Mouse (Mus musculus): ENCODE measurements at regions not wholly inside any gene's neighbourhood (a gene's known extent, or its start where the extent isn't known, plus 50 kb on each side); places are given as distances from the start of the nearest gene placed in this dataset.

DNA sequence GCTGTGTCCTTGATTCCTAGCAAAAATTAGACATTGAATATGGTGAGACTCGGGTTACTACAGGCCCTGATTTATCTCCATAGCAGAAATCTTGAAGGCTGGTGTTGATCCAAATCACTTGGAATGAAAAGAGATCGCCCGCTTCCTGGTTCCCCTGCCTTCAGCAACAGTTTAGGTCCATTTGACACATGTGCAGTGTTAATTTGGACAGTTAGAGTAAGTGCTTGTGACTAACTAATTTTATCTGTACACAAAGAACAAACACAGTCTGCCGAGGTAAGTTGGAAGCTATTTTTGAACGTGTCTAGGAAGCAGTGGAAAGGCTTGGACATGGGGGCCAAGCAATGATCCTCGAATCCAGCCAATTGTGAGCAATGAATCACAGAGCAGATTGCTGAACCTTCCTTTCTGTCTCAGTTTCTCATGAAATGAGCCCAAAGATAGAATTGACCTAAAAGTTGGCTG is 105.2 kb upstream of the Arhgap5 start:
- intact Hi-C loops (cut with DNase I) = loop anchor here (10.0 kb wide), 2 partner anchors 436 to 486 kb away; no protein-coding TSS in a partner anchor
- DNase-seq = no peak

DNA sequence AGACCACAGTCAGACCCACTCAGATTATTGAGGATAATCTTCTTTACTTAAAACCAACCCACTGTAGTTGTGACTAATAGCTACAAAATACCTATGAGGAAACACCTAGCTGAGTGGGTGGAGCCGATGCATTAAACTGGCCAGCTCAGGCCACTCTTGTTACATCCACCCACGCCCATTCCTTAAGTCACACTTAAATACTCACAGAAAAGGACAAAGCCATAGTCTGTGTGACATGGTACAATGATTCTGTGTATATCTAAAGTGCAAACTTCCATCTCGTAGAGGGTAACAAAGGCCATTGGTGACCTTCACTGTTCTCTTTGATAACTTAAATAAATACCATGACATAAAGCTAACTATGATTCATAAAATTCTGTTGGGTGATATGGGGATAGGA is 103.7 kb upstream of the Arhgap5 start:
- DNase-seq = no peak
- intact Hi-C loops (cut with DNase I) = no loop called here

DNA sequence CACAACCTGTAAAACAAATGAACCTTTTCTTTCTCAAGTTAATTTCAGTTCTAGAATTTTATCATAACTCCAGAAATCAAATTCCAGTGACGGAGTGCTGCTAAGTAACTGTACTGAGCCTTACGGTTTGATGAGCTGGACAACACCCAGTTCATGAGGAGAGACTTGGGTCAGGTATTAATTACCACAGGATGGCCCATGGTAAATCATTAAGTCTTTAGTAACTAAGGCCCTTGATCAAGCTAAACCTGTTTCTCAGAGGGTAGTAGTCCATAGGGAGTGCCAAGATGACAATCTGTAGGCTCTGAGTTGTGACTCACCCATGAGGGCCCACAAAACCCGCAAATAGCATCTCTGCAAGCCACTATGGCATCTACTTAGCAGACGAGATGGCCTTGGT is 101.1 kb upstream of the Arhgap5 start:
- DNase-seq = no peak
- intact Hi-C loops (cut with DNase I) = no loop called here

DNA sequence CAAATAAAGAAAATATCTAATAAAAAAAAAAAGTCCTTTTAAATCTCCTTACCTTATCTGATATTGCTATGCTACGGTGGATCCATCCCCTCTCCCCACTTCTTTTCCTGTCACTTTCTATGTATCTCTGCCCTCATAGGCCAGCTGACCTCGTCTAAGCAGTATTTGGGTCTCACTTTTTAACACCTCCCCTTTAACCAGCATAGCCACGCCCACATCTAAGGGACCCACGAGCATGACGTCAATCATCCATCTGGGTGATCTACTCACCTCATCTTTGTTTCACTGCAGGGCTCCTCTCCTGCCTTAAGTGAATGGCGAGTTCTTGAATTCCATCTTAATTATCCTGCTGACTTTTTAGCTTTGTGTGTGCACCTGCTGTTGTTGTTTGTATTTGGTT is 97.4 kb upstream of the Arhgap5 start:
- DNase-seq = no peak
- intact Hi-C loops (cut with DNase I) = no loop called here

DNA sequence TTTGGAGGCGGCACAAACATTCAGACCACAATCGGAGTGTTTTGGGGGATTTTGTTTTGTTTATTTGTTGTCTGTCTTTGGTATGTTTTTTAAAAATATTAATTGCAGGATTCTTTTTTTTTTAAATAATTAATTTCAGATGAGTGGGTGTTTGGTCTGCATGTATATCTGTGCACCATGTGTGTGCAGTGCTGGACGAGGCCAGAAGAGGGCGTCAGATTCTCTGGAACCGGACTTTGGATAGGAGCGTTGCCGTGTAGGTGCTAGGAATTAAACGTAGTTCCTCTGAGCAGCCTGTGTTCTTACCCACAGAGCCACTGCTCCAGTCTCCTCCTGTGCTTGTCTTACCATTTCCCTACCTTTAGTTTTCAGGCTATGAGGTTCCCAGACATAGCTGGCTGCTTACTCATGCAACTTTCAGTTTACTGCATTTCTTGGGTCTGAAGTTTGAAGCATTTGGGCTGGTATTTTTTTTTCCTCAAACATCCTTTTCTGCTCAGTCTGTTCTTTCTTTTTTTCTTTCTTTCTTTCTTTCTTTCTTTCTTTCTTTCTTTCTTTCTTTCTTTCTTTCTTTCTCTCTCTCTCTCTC is 95.4 kb upstream of the Arhgap5 start:
- intact Hi-C loops (cut with DNase I) = no loop called here
- no peak for DNase-seq

DNA sequence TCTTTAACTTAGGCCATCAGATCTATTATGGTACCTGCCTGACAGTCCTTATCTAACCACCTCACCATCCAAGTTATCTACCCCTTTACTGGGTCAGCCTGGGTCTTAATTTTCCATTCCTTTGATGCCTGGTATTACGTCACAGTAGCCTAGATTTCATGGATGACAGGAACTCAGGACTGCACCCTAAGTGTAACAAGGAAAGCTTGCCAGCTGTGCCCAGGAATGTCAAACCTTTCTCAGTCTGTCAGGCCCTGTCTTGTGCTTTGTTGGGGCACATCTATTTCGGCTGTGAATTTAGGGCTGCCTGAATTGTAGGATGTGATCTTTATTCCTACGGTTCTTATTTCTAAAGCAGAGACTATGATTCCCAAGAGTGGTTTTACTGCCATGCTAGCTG is 94.6 kb upstream of the Arhgap5 start:
- DNase-seq = no peak
- intact Hi-C loops (cut with DNase I) = no loop called here

DNA sequence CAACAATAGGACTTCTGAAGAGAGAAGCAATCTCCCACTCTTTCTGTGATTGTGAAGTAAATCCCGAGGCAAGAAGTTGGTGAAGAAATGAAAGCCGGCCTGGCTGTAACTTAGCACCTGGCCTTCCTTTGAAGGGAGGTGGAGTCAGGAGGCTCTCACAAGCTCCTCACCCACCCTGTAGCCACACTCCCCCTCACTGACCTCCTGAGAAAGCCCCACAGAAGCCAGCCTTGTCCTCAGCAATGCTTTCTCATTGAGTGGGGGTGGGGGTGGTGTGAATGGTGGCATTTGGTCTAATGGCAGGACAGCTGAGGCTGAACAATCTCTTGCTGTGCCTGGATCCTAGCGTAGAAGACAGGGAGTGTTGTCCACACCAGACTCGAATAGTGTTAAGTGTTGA is 91.6 kb upstream of the Arhgap5 start:
- intact Hi-C loops (cut with DNase I) = no loop called here
- DNase-seq = no peak

DNA sequence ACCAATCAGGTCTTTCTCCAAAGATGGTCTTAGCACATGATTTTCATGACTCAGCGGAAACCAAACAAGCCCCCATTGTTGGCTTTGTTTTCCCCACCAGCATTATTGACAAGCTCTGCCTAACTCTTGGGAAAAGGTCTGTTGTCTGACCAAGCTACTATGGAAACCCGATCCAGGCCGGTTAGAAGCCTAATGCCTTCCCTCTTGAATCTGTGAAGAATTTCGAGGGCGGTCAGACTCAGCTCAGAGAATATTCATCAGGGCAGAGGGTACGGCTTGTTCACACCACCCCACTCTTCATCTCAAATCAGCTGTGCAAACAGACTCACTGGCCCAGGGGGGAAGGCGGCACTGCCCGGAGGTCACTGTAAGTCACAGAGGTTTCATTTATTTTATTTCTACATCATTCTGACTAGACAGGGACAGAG is 90.7 kb upstream of the Arhgap5 start:
- intact Hi-C loops (cut with DNase I) = no loop called here
- no peak for DNase-seq

DNA sequence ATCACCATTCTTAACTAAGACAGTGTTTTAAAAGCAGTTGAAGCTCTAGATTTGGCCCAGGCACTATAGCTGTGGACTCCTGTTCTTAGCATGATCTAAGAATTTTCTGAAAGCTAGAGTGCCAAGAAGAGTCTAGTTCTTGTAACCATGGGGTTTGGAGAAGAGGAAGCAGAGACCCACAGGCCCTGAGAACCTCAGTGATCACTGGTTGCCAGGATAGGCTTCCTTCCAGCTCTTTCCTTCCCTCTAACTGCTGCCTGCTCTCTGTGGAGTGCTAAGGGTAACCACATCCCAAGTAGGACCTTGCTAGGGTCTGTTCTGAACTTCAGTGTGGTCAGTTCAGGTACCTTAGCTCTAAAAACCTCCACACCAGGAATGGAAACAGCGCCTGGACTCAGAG is 81.0 kb upstream of the Arhgap5 start:
- intact Hi-C loops (cut with DNase I) = no loop called here
- DNase-seq = no peak

DNA sequence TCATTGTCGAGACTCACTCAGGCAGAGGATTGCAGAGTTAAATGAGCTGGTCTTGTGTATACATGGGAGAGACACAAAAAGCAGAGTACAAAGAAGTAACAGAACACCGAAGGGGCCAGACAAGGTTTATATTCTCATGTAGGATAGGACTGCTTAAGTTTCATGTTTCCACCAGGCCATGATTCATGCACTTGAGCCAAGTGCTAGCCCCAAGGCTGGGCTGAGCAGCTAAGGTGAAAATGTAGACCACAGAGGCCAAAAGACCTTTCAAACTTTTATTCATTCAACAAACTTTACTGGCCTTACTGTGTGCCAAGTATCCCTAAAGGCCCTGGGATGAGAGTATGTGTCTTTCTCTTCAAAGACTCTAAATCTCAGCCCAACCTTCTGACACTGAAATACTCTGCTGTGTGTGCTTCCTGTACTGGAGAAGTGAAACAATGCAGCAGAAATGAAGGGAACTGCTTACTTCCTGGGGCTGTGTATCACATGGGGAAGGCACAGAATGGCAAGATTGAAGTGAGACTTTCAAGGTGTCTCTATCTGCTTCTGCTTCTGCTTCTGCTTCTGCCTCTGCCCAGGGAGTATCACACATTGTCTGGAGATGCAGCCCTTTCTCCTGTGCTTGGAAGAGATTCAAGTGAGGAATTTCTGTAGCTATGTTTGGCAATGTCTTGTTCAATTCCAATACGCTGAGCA is 79.3 kb upstream of the Arhgap5 start:
- no peak for DNase-seq
- intact Hi-C loops (cut with DNase I) = no loop called here

DNA sequence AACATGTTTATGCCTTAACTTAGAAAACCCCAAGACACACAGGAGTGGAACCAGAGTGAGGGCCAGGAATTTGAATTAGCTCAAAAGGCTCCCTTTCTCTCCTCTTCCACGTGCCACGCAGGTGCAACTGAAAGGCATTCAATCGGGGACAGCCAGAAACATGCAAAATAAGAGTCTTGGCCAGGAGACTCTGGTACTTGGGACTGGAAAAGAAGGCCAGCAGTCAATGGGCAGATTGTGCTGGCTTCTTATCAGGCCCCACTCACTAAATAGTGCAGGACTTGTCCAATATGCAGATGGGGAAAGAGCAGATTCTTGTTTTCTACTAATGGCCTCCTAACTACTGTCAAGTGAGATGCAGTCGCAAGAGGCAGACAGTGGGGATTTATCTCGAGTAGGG is 73.8 kb upstream of the Arhgap5 start:
- intact Hi-C loops (cut with DNase I) = no loop called here

DNA sequence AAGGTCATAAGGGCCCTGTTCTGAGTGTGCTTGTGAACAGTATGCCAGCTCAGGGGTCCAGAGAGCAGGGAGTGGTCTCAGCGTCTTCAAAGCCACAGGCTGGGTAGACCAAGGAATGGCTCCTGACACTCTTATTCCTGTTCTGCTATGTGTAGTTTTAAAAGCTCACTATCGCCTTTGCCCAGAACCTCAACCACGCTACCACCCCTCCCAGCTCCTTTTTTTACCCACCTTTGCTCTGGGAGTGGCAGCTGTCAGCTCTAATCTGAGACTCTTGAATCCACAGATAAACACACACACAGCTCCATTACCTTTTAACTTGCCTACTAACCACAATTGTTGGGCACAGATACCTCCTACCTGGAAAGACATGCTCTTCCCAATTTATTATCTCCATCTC is 71.8 kb upstream of the Arhgap5 start:
- intact Hi-C loops (cut with DNase I) = no loop called here
- DNase-seq = no peak

More for the DNA sequence above, 73.8 kb upstream of the Arhgap5 start:
- no peak for DNase-seq

DNA sequence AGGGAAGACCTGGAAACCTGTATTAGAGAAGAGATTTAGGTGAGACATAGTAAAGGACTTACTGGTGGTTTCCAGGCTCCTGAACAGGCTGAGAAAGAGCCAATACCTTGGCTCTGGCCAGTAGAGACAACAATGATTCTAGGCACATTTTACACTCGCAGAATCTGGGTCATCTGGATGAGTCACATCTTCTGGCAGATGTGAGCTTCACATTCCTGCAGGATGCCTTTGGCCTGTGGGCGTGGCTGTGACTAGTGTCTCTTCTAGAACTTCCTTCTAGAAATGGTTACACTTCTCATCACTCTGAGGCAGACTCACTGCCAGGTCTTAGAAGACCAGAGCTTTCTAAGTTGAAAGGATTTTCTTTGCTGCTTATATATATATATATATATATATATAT is 69.8 kb upstream of the Arhgap5 start:
- intact Hi-C loops (cut with DNase I) = no loop called here
- no peak for DNase-seq

DNA sequence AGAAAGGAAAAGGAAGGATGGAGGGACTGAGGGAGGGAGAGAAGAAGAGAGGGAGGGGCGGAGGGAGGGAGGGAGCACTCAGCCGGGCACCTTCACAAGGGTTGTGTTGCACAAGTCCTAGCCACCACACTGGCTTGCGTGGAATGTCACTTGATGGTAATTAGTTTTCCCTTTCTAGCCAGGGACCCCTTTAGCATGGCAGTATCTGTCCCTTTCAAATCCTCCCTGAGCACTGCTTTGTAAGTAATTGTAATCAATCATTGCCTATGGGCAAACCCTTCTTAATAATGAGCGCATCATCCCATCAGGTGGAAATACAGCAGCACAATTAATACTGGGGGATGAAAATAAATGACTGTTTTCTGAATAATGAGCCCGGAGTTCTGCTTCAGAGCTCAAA is 68.5 kb upstream of the Arhgap5 start:
- intact Hi-C loops (cut with DNase I) = no loop called here
- no peak for DNase-seq

DNA sequence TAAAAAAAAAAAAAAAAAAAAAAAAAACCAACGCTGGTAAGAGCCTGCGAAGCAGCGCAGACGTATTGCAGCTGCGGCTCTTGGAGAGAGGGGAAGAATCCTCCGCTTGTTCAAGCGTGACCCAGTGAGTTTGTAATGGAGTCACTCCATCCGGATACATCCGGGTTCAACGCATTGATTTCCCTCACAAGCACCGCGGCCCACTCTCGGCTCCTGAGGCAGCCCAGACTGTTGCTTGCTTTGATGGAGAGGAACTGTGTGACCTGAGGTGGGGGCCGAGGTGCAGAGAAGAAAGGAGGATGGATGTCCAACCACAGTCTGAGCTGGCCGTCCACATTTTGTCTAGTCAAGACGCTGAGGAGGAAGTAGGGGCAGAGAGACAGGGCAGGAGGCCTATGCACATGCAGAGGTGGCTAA is 68.0 kb upstream of the Arhgap5 start:
- intact Hi-C loops (cut with DNase I) = no loop called here
- no peak for DNase-seq

DNA sequence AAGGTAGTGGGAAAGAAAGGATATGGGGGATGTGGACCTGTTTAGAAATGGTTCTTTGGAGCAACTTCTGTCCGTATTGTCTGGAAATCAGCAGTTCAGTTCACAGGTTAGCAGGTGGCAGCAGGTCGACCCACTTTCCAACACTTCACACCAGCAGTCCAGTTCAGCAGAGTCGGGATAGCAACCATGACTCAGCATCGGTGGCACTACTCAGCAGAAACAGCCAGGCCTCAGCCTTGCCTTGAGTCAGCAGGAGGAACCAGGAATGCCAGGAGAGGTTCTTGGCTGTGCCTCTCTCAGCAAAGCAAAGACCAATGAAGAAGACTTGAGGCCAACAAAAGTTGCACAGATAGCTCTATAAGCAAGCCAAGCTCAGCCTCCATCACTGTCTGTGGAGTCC is 66.8 kb upstream of the Arhgap5 start:
- intact Hi-C loops (cut with DNase I) = no loop called here
- no peak for DNase-seq

DNA sequence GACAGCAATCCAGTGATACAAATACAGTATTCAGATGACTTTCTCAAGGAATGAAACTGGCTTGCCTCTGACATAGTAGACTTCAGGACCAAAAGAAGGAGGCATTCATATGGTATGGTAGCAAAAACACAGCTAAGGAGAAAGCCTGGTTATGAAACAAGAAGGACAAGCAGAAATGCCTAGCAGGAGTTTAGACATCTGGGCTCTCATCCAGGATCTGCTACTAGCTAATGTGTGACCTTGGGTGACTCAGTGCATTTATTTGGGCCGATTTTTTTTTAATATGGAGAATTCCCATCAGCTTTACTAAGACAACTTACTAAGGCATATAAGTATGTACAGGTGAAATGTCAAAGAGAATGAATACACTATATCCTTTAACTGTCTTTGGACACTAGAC is 64.5 kb upstream of the Arhgap5 start:
- DNase-seq = no peak
- intact Hi-C loops (cut with DNase I) = no loop called here

DNA sequence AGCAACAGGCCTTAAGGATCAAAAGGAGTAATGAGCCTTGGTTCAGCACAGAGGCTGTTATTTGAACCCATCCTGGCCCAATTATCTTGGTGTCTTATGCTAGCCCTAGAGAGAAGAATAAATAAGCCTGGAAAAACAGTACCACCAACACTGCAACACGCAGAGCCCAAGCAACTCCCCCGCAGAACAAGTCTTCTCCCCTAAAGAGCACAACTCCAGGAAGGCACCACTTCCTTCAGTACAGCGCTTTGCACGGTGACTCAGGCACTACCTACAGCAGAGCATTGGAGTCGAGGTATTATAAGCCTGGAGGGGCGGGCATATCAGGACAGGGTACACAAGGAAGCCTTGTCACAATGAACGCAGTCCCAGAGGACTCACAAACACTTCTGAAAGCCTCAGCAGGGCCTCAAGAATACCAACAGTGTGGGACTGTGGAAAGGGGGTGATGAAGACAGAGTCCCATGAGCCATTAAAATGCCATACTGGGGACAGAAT is 62.9 kb upstream of the Arhgap5 start:
- intact Hi-C loops (cut with DNase I) = no loop called here
- DNase-seq = no peak

DNA sequence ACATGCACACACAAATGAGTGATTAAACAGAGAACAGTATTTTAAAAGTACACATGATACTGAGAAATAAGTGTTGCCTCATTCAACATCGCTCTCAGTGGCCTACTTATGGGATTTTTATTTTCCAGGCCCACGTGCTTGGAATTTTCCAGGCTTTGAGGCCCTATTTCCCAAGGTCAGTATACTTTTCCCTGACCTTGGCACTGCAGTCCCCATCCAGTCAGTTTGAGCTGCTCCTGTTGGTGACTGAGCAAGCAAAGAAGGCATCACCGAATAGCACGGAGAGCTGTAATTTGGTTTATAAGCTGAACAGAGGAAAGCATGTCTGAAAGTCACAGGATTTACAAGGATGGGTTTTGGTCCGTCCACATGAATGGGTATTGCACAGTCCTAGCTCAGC is 61.4 kb upstream of the Arhgap5 start:
- no peak for DNase-seq
- intact Hi-C loops (cut with DNase I) = no loop called here

DNA sequence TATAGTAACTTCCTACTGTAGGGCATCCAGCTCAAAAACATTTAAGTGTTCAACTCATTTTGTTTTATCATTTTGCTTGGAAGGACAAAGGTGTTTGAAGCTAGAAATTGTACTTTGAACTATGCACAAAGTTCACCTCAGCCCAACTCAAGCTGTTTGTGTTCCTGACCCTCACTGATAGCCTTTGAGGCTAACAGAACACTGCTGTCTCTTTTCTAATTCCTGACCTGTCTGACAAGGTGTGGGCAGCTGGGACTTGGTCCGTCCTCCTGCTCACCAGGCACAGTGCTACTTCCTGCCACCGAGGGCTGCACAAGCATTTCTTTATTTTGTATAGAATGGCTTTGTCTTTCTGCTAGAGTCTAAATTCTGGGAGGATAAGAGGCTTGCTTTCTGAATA is 58.0 kb upstream of the Arhgap5 start:
- DNase-seq = no peak
- intact Hi-C loops (cut with DNase I) = no loop called here

DNA sequence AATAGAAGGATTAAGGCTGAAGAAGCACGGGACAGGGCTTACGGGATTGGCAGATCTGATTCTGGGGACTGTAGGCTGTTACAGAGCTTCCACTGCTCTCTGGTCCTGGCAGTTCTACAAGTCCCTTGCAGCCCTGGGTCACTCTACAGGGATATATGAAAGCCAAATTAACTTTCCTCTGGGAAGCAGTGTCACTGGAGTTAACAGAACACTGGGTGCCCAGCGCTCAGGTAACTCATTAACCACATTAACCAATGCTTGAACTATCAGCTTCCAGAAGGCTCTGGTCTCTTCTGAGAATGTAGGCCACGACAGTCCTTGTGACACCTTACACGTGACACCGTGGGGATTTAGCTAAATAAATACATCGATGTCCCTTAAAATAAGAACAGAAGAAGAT is 57.3 kb upstream of the Arhgap5 start:
- DNase-seq = no peak
- intact Hi-C loops (cut with DNase I) = no loop called here

DNA sequence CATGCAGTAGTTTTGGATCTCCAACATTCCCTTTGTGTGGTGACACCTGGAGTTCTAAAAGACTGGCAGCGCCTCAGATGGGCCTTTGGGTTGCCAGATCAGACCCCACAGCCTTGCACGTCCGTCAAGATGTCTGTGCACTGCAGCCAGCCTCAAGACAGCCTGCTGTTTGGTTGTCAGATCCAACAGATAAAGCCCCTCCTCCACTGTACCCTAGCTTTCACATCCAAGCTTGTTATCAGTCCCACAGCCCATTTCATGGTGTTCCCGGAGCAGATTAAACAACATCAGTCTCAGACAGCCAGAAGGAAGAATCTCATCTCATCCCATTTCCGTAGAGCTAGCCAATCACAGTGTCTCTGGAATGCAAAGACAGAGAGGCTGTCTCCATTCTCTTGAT is 56.3 kb upstream of the Arhgap5 start:
- no peak for DNase-seq
- intact Hi-C loops (cut with DNase I) = no loop called here

DNA sequence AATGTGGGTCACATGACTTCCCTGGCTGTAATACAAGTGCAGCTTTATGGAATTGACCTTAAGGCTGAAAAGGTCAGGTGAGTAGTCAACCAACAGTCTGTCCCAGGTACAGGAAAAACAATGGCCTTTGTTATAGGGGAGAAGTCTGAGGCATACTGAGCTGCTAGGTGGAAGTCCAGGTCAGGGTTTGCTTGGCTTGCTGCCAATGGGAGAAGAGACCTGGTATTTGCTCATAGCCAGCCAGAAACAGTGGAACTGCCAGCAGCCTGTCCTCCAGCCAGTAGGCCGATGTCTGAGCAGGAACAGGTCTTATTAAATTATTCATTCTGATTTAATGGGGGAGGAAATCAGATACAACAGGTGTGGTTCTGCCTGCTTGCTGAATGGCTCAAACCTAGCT is 55.6 kb upstream of the Arhgap5 start:
- peak in 1 of 2 experiments; percentile 8 for DNase-seq
- intact Hi-C loops (cut with DNase I) = no loop called here

Measured in heart, postnatal 36 days (tissue).